In genomic region chr10:80656863-80657623, GRCm38 (mm10) we compare ENCODE assay signal across 8 mouse cellular contexts. TPM values are rescaled to one million over a fixed set of nuclear protein-coding genes. Genes with fewer than 3 reads are reported as not detected.
A peak's percentile ranks its signal among the peaks of the same experiment; 100 is the strongest.
DNase-seq lines count a peak whose midpoint lies in the region; ATAC-seq and TF ChIP-seq lines count a peak whose summit lies in the region.

Btbd2 (minus strand) TSS chr10:80657071.

- H3K27me3 ChIP-seq in kidney, embryonic 14.5 days (ENCODE audit: control insufficient read depth, insufficient read depth, low read length), result no peaks in the 10 kb centered on the region
- H3K27me3 ChIP-seq in hindbrain, embryonic 14.5 days (ENCODE audit: control insufficient read depth, insufficient read depth, low read length), result no peaks in the 10 kb centered on the region
- H3K27me3 ChIP-seq in limb, embryonic 14.5 days (ENCODE audit: control insufficient read depth, insufficient read depth, low read length), result no peaks in the 10 kb centered on the region
- no peaks in the 10 kb centered on the region for H3K27me3 ChIP-seq in neural tube, embryonic 13.5 days

- H3K4me2 ChIP-seq in kidney, embryonic 14.5 days (replicated peaks; ENCODE audit: low read depth, low read length), result peak within 1 kb of the TSS; percentile 84
- H3K4me2 ChIP-seq in hindbrain, embryonic 14.5 days (replicated peaks), result peak within 1 kb of the TSS; percentile 72
- peak within 1 kb of the TSS; percentile 88 for H3K4me2 ChIP-seq in limb, embryonic 14.5 days (replicated peaks; ENCODE audit: low read depth, low read length, severe bottlenecking)
- H3K4me2 ChIP-seq in neural tube, embryonic 13.5 days, result peak within 1 kb of the TSS; percentile 95

- peak within 1 kb of the TSS; percentile 74 for H3K27ac ChIP-seq in kidney, embryonic 14.5 days (ENCODE audit: low read depth, low read length)
- H3K27ac ChIP-seq in hindbrain, embryonic 14.5 days, result peak within 1 kb of the TSS; percentile 94
- H3K27ac ChIP-seq in limb, embryonic 14.5 days (replicated peaks; ENCODE audit: low read depth, low read length), result peak within 1 kb of the TSS; percentile 77
- peak within 1 kb of the TSS; percentile 95 for H3K27ac ChIP-seq in neural tube, embryonic 13.5 days (replicated peaks)

- WGBS in kidney, embryonic 14.5 days, result 17% methylated on average over 15 of the region's 15 CpGs
- 18% methylated on average over 15 of the region's 15 CpGs for WGBS in hindbrain, embryonic 14.5 days
- 18% methylated on average over 15 of the region's 15 CpGs for WGBS in limb, embryonic 14.5 days
- WGBS in neural tube, embryonic 13.5 days, result 19% methylated on average over 15 of the region's 15 CpGs

- H3K4me1 ChIP-seq in kidney, embryonic 14.5 days (ENCODE audit: control insufficient read depth, insufficient read depth, low read length), result peaks cover 23% of the 10 kb centered on the region
- peaks cover 25% of the 10 kb centered on the region for H3K4me1 ChIP-seq in hindbrain, embryonic 14.5 days (replicated peaks; ENCODE audit: control insufficient read depth, insufficient read depth, low read length)
- peaks cover 22% of the 10 kb centered on the region for H3K4me1 ChIP-seq in limb, embryonic 14.5 days (ENCODE audit: control insufficient read depth, insufficient read depth, low read length)
- peaks cover 47% of the 10 kb centered on the region for H3K4me1 ChIP-seq in neural tube, embryonic 13.5 days (replicated peaks)

- no peaks in the 10 kb centered on the region for H3K9me3 ChIP-seq in kidney, embryonic 14.5 days (ENCODE audit: control insufficient read depth, low read length)
- H3K9me3 ChIP-seq in hindbrain, embryonic 14.5 days (ENCODE audit: control insufficient read depth, low read length), result no peaks in the 10 kb centered on the region
- no peaks in the 10 kb centered on the region for H3K9me3 ChIP-seq in limb, embryonic 14.5 days (ENCODE audit: control insufficient read depth, low read length)
- no peaks in the 10 kb centered on the region for H3K9me3 ChIP-seq in neural tube, embryonic 13.5 days

- peak; percentile 50 for ATAC-seq in kidney, embryonic 14.5 days (ENCODE audit: low FRiP score, low TSS enrichment)
- peak; percentile 44 for ATAC-seq in hindbrain, embryonic 14.5 days (ENCODE audit: low FRiP score)
- ATAC-seq in limb, embryonic 14.5 days (ENCODE audit: low FRiP score, low read depth), result no peak
- ATAC-seq in neural tube, embryonic 13.5 days (ENCODE audit: low read depth), result peak; percentile 54

- H3K9ac ChIP-seq in kidney, embryonic 14.5 days (ENCODE audit: low read depth, low read length), result peak within 1 kb of the TSS; percentile 86
- H3K9ac ChIP-seq in hindbrain, embryonic 14.5 days, result peak within 1 kb of the TSS; percentile 94
- H3K9ac ChIP-seq in limb, embryonic 14.5 days (ENCODE audit: low read depth, low read length, severe bottlenecking), result peak within 1 kb of the TSS; percentile 90
- H3K9ac ChIP-seq in neural tube, embryonic 13.5 days, result peak within 1 kb of the TSS; percentile 95

- TF ChIP-seq POLR2A in limb, embryonic 14.5 days (IDR thresholded peaks at IDR 0.05; ENCODE audit: borderline replicate concordance, extremely low read depth, insufficient read depth, insufficient read length), result no peak

- 0 out of 2 replicates have a peak, but pooled peaks cover 4% of the 10 kb centered on the region for H3K36me3 ChIP-seq in kidney, embryonic 14.5 days (ENCODE audit: control insufficient read depth, insufficient read depth, low read length)
- H3K36me3 ChIP-seq in hindbrain, embryonic 14.5 days (replicated peaks; ENCODE audit: control insufficient read depth, insufficient read depth), result no peaks in the 10 kb centered on the region; the same call in 1 of the 2 replicates
- 0 out of 2 replicates have a peak, but pooled peaks cover 11% of the 10 kb centered on the region for H3K36me3 ChIP-seq in limb, embryonic 14.5 days (ENCODE audit: control insufficient read depth, insufficient read depth, low read length)
- peaks cover 4% of the 10 kb centered on the region for H3K36me3 ChIP-seq in neural tube, embryonic 13.5 days

- peak within 1 kb of the TSS; percentile 65 for H3K4me3 ChIP-seq in kidney, embryonic 14.5 days (ENCODE audit: low read length)
- H3K4me3 ChIP-seq in hindbrain, embryonic 14.5 days (replicated peaks; ENCODE audit: low read length), result peak within 1 kb of the TSS; percentile 83
- H3K4me3 ChIP-seq in limb, embryonic 14.5 days (replicated peaks; ENCODE audit: low read length), result peak within 1 kb of the TSS; percentile 93
- H3K4me3 ChIP-seq in neural tube, embryonic 13.5 days, result peak within 1 kb of the TSS; percentile 77

- DNase-seq in kidney, adult 18-20 months, result no peak
- DNase-seq in adrenal gland, postnatal 14 days, result no peak
- DNase-seq in gastrocnemius, adult 18-20 months (ENCODE audit: low spot score), result no peak
- no peak for DNase-seq in hindbrain, embryonic 14.5 days (ENCODE audit: low spot score)
- DNase-seq in limb, embryonic 14.5 days (ENCODE audit: low spot score), result no peak
- DNase-seq in right cerebral cortex, postnatal 10 days (ENCODE audit: low spot score in 2 of 2), result no peak

RNA-seq across cellular contexts. Expression of gene Btbd2, which starts in this region (rescaled TPM):
- 63.4 and 80.2 TPM in 2 replicates for polyA plus RNA-seq in kidney, embryonic 14.5 days (2014; fragmentation: Nextera tagmentation; extraction: Ambion mirVana)
- 53.5 and 58.0 TPM in 2 replicates for total RNA-seq in adrenal gland, postnatal 14 days (2021)
- 10 to 100 TPM; 38.5 to 40.0 TPM for total RNA-seq in gastrocnemius, adult 18-20 months (2021)
- 83.2 and 83.7 TPM in 2 replicates for polyA plus RNA-seq in hindbrain, embryonic 14.5 days (2014; fragmentation: Nextera tagmentation; extraction: Ambion mirVana)
- 87.8 and 122 TPM in 2 replicates for polyA plus RNA-seq in limb, embryonic 14.5 days (2012; rRNA removed)
- polyA plus RNA-seq in limb, embryonic 14.5 days (2014; fragmentation: Nextera tagmentation; extraction: Ambion mirVana), result 78.0 and 89.1 TPM in 2 replicates
- polyA plus RNA-seq in neural tube, embryonic 13.5 days (2015; fragmentation: Nextera tagmentation; extraction: Ambion mirVana), result 93.9 and 100.0 TPM in 2 replicates
